Mouse (Mus musculus) kidney, adult 18-20 months (tissue): ENCODE results near the gene Ppargc1a.

Experiments
- DNase-seq: peaks from one replicate; pipeline ENCODE4 v3.0.0; 2021

Gene Ppargc1a

DNA sequence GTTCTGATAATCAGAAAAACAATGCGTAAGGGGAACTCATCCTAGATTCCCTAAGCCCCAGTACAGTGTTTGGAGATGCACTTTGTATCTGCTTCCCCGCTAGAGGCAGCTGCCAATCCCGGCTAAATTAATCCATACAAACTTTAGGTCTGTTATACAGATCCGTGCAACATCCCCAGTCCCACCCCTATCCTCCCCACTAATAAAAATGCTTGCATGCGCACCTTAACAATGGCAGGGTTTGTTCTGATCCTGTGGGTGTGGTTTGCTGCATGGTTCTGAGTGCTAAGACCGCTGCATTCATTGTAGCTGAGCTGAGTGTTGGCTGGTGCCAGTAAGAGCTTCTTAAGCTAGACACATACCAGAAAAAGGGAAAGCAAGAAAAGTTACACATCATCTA lies 72.1 kb downstream of the Ppargc1a start:
- DNase-seq, result no peak

- no peak for DNase-seq
Measured at GRCm38 (mm10) chr5:51494358-51494876, 73.1 kb downstream of the Ppargc1a start.

DNA sequence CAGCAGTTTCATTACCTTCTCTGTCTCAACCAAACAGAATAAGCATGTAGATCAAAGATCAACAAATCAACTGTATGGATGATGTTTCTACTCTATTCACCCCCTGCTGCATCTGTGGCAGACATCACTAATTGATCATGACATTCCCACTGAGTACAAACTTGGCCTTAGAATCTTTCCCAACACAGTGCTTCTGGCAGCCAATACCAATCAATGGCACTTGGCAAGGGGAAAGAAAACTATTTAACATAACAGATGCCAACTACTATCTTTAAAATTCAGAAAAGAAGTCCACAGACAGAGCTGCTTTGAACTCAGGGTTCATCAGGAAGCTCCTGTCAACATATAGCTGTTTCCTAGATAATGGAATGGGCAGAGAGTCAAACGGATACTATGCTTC lies 83.8 kb downstream of the Ppargc1a start:
- DNase-seq, result no peak

DNA sequence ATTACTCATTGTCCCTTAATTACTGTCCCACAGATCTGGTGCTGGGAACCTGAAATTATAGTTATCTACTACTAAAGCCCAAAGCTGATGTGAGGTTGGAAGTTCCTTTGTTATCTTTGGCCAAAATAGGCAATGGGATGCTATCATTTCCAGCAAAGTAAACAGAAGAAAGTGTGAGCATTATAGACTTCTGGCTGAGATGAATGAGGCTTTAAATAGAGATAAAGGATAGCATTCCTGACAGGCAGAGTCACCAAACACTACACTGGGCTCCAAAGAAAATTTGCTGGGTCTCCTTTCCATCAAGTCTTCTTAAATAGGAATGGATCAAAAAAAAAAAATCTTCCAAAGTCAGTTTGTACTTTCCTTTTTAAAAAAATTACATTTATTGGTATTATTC lies 87.7 kb downstream of the Ppargc1a start:
- DNase-seq, result no peak

DNA sequence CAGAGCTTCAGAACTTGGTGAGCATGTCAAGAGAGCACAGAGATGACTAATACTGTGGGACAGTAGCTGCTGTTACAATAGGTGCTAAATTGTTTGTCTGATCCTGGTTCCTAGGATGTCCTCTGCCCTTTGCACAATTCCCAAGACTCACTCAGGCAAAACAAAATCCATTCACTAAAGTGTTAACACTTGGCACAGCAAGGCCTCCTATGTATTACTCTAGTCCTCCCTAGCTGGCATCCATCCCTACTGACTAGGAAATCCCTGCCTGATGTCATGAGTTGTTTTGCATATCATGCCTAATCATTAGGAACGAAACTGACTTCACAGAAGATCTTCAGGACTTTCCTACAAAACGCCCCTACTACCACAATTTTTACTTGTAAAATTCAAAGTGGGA lies 88.1 kb downstream of the Ppargc1a start:
- no peak for DNase-seq

DNA sequence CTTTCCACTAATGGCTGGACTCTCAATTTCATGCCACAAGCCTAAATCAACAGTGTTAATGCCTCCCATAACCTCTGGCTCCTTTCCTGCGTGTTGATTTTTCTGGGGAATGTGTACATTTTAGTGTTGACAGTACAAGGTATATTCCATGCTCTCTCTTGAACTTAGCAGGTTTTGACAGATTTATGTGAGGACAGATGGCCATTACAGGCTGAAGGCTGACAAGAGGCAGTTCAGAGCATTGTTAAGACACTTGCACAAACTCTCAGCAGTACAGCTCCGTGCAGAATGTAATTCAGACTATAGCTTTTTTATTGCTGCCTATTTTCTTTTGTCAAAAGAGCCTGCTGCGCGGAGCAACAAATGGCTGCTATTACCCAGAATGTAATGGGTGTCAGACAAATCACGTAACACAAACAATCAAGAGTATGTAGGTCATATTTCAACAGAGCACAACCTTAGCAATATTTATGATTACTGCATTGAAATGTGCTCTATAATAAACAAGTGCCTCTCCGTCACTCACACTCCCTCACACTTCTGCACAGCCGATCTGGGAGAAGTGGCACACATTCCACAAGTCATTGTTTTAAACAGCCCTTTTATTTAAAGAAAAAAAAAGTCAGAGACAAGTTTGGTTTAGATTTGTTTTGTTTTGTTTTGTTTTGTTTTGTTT lies 89.1 kb downstream of the Ppargc1a start:
- no peak for DNase-seq

DNA sequence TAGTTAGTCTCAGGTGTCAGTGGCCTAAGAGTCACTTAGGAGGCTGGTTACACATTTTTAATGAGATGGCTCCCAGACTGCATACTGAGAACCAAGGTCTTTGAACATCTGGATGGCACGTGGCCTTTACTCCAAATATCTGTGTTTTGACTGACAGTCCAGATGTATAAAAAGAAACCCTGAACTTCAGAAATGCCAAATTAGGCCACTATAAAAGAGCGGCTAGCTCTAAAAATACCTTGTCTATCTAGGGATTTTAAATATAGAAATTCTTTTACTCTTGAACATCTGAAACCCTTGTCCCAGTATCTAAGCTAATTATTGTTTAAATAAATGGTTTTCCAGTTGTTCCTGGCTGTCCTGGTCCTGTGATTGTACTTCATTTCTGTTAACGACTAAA lies 90.4 kb downstream of the Ppargc1a start:
- DNase-seq, result no peak

DNA sequence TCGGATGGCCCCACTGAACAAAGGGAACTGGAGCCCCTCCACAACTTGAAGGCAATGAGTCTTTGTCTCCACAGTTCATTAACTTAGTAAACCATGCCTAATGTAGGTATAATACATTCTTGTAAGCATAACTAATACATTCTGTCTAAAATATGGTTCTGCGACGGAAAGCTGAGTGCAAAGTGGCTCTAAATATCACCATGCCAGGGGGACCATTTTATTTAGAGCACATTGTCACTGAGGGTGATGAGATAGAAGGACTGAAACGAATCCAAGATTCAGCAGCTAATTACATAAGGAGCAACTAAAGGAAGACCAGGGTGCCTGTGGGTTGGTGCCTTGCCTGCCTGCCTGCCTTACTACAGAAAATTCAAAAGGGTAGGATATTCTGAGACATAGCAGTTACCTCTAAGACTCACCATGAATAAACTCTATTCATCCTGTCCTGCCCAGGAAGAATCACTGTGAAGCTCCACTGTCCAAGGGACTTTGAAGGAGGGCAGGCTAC lies 92.4 kb downstream of the Ppargc1a start:
- DNase-seq, result no peak

DNA sequence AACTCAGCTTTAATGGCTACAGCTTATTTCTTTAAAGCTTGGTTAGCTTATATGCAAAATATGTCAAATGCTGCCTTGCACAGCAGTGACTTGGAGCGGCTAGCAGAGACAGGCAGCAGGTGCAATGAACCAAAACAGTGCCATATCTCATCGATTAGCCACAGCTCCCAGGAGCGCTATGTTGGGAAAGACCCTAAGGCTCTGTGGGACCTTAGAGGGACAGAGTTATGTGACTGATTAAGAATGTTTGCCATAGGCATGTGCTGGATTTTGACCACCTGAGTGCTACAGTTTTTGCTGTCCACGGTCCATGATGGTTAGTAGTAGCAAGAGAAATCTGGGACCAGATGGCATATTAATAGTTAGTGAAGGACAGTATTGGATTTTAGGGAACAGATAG lies 95.9 kb downstream of the Ppargc1a start:
- no peak for DNase-seq

DNA sequence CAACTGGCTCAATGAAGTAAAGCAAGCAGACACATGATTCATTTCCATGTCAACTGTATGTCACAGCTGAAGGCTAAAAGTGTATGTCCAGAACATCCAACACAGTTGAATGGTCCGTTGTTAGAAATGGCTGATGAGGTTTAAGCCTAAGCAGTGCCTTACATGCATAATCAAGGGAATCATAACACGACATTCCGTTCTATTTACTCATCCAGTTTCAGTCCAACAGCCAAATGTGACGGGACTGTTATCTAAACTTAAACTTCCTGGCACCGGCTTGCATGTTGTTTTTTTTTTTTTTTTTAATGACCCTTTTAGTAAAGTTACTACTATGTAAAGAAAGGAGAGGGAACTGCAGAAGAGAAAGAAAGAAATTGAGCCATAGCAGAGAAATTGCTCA lies 101.5 kb downstream of the Ppargc1a start:
- DNase-seq, result no peak

DNA sequence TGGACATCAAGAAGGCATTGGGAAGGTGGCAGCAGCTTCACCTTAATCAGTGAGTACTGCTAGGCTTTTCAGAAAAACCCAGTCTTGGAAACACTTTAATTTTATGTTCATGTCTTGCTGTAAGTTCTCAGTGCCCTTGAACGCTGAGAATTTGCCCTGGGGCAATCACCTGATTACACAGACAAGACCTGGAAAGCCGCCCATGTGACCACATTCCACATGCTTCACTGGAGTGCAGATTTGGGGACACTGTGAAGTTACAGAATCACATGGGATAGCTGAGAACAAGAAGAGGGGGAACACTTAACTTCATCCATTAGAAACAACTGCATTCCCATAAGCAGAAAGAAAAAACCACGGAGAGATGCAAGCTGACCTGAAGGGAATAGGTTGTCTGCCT lies 115.5 kb downstream of the Ppargc1a start:
- peak; percentile 83 for DNase-seq

GRCm38 (mm10) chr5:51447631-51448030 lies 119.9 kb downstream of the Ppargc1a start:
- no peak for DNase-seq

DNA sequence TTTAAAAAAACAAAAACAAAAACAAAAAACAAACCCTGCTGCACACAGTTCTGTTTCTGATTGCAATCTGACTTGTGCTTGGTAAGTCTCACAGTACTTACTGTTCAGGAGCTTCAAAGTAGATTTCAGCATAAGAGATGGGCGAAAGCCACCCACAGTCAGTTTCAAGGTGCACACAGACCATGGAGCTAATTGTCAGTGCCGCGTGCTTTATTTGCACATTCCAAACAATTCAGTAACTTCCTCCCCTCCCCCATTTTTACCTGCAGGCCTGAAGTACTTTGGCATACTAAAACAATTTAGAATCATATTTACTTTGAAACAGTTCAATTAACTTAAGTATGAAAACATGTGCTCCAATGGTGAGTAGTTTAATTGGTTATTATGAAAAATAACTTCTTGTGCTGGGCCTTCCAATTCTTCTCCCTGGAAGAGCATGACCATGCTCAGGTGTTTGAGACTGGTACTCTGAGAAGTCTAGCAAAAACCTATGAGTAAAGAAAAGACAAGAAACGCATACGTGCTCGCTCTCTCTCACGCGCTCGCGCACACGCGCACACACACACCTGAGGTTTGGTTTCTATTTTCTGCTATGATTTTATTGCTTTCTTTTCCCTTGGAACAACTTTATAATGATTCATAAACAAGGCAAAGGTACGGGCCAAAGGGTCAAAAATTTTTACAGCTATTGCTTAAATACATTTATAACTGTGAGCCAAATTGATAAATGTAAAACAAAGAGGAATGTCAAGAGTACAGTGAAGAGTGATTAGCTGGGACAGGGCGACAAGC lies 121.0 kb downstream of the Ppargc1a start:
- peak; percentile 28 for DNase-seq

DNA sequence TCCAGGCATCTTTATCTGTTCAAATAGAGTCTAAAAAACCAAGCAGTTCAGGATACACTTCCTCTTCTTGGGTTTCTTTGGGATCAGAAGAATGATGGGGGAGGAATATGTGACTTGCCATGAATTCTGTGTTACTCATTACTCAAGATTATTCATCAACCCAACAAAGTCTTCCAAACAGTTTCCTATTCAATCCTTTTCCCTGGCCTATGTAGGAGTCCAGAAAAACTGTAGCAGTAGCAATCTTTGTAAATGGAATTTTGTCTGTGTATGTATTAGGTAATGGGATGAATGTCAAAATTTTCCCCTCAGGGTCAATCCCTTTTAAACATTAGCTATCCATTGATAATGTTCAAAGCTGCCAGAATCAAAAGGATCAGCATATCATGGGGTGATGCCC lies 121.8 kb downstream of the Ppargc1a start:
- no peak for DNase-seq

DNA sequence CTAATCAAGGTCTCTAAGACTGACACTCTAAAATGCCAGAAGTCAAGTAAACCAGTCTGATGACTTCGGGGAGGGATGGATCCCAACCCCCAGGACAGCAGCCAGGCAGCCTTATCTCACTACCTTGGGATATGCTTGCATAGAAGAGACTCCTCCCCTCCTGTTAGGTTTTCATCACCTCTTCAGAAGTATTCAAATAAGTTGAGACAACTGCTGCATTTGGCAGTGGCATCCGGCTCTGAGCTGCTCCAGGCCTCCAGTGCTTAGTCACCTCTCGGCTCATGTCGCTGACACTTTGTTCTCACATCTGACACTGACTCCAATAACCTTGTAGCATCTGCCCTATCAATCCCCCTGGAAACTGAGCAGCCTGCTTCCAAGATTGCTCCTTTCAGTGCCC lies 127.8 kb downstream of the Ppargc1a start:
- DNase-seq, result no peak

GRCm38 (mm10) chr5:51433905-51434304 lies 133.6 kb downstream of the Ppargc1a start:
- no peak for DNase-seq

- DNase-seq, result no peak
Measured at GRCm38 (mm10) chr5:51432532-51432931, 135.0 kb downstream of the Ppargc1a start.

- DNase-seq, result no peak
Measured at GRCm38 (mm10) chr5:51432031-51432430, 135.5 kb downstream of the Ppargc1a start.

- peak; percentile 59 for DNase-seq
Measured at GRCm38 (mm10) chr5:51426406-51426805, 141.1 kb downstream of the Ppargc1a start.

DNA sequence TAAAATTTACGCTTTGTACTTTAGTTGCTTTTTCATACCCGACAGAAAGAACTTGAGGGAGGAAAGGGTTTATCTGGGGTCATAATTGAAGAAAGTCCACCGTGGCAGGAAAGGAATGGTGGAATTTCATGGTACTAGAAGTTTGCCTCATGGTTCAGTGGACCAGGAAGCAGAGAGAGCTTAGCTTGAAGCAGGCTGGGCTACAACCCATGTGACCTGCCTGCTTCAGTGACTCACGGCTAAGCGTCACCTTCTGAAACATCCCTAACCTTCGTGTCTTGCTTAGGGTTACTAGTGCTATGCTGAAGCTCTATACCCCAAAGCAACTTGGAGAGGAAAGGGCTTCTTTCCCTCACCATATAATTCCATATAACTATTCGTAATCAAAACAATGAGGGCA lies 151.1 kb downstream of the Ppargc1a start:
- DNase-seq, result no peak

- no peak for DNase-seq
Measured at GRCm38 (mm10) chr5:51415456-51415855, 152.1 kb downstream of the Ppargc1a start.

DNA sequence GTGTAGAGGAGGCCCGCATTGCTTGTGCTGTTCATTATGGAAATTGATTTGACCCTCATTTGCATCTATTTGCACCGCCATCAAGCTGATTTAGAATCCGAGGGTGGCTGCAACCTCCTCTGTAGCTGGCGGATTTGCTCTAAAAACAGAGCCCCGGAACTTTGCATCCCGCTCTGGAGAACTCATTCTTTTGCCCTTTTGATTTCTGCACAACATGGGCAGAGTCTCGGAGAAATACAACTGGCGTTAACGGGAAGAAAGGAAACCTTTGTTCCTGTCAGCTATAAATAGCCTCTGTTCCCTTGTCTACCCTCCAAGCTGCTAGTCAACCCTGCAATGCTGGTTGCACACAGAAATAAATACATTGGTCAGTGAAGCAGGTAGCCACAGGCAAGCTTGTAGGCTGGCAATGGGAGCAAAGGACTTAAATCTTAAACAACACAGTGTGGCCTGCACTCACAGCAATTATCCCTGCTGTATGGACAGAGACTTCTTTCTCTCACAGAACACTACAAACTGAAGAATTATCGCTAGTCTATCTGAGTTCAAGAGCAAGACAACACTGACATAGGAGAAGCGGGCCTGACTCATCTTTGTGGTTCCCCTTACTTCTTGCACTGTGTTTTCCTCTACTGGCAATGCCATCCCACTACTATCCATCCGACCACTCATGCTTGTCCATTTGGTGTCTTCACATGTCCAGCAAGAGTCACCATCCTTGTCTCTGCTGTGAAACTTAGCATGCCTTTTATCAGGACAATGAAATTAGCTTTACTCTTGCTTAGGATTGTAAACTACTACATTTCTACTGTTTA lies 155.0 kb downstream of the Ppargc1a start:
- DNase-seq, result peak; percentile 35

DNA sequence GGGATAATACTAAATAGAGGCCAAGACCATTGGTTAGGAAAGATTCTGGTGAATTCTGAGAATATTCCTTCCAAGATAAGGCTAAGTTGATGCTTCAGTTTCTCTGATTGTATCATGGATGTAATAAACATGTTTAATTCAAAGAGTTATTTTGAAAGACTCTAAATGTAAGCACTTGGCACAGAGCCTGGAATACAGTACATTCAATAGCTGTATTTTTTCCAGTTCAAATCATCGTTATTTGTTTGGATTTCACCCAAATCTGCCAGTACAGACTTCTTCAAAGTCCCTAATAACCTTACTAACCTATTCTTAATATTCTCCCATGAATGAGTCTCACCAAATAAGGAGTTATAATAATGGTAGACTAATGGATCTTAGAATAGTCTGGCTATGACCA lies 157.5 kb downstream of the Ppargc1a start:
- DNase-seq, result no peak
